ENCODE assay signal across 21 mouse cellular contexts in genomic region chr2:156616513-156616912, GRCm38 (mm10). TPM values are rescaled to one million over a fixed set of nuclear protein-coding genes. Genes with fewer than 3 reads are reported as not detected.
DNase-seq lines count a peak whose midpoint lies in the region; ATAC-seq and TF ChIP-seq lines count a peak whose summit lies in the region.
"Had no signal": no experiment of that assay in that cellular context is flagged by ENCODE, and none has a peak within 500 bp of the region (broad histone marks: within the 10 kb centered on the region; RNA-seq: fewer than 3 reads in every experiment).

No protein-coding gene starts in this region.

- no peak overlapping the region for H3K4me2 ChIP-seq in embryonic facial prominence, embryonic 11.5 days (ENCODE audit: low read depth, low read length)
- H3K4me2 ChIP-seq in hindbrain, postnatal 0 days (ENCODE audit: low read depth, low read length): no peak overlapping the region
- H3K4me2 ChIP-seq in hindbrain, embryonic 11.5 days (replicated peaks; ENCODE audit: low read depth, low read length): no peak overlapping the region
- no peak overlapping the region for H3K4me2 ChIP-seq in midbrain, postnatal 0 days (ENCODE audit: low read depth, low read length, poor library complexity, severe bottlenecking)
- H3K4me2 ChIP-seq in midbrain, embryonic 11.5 days: no peak overlapping the region
- H3K4me2 ChIP-seq: embryonic facial prominence, embryonic 13.5 days; forebrain, embryonic 12.5 days; heart, embryonic 13.5 days; hindbrain, embryonic 13.5 days had no signal

- H3K4me3 ChIP-seq in embryonic facial prominence, embryonic 11.5 days (ENCODE audit: low read depth, low read length): no peak overlapping the region
- H3K4me3 ChIP-seq in embryonic facial prominence, embryonic 10.5 days: no peak overlapping the region
- H3K4me3 ChIP-seq in hindbrain, postnatal 0 days (ENCODE audit: low read length): no peak overlapping the region
- H3K4me3 ChIP-seq in hindbrain, embryonic 11.5 days (ENCODE audit: low read depth, low read length): no peak overlapping the region
- H3K4me3 ChIP-seq in midbrain, postnatal 0 days (ENCODE audit: low read depth, low read length): no peak overlapping the region
- H3K4me3 ChIP-seq in midbrain, embryonic 11.5 days (ENCODE audit: low read depth, low read length): no peak overlapping the region
- H3K4me3 ChIP-seq: embryonic facial prominence, embryonic 13.5 days; forebrain, embryonic 12.5 days; gastrocnemius, adult 2 months; heart, embryonic 13.5 days; hindbrain, embryonic 13.5 days had no signal

- peak; percentile 4 for DNase-seq in embryonic facial prominence, embryonic 11.5 days (ENCODE audit: low spot score)
- DNase-seq in embryonic facial prominence, embryonic 10.5 days (ENCODE audit: low spot score): no peak
- peak; percentile 15 for DNase-seq in hindbrain, postnatal 0 days (ENCODE audit: low spot score)
- DNase-seq in hindbrain, embryonic 11.5 days (ENCODE audit: low spot score): no peak
- no peak for DNase-seq in midbrain, postnatal 0 days (ENCODE audit: low spot score)
- no peak for DNase-seq in midbrain, embryonic 11.5 days (ENCODE audit: low spot score, missing footprints)
- DNase-seq in lung, postnatal 25 days (ENCODE audit: low spot score): no peak
- DNase-seq: adrenal gland, adult 8-10 months; adrenal gland, postnatal 36 days; cerebellum, adult 9-10 months; embryo, embryonic 11 days; gastrocnemius, adult 2 months; gastrocnemius, postnatal 25 days; heart, postnatal 4 days; kidney, adult 18-20 months had no signal

- no peaks in the 10 kb centered on the region for H3K9me3 ChIP-seq in embryonic facial prominence, embryonic 11.5 days (replicated peaks; ENCODE audit: control insufficient read depth, low read length)
- no peaks in the 10 kb centered on the region for H3K9me3 ChIP-seq in embryonic facial prominence, embryonic 10.5 days
- no peaks in the 10 kb centered on the region for H3K9me3 ChIP-seq in hindbrain, postnatal 0 days (ENCODE audit: low read length)
- no peaks in the 10 kb centered on the region for H3K9me3 ChIP-seq in hindbrain, embryonic 11.5 days (ENCODE audit: control insufficient read depth, low read length)
- no peaks in the 10 kb centered on the region for H3K9me3 ChIP-seq in midbrain, postnatal 0 days (ENCODE audit: low read length)
- H3K9me3 ChIP-seq in midbrain, embryonic 11.5 days (ENCODE audit: control insufficient read depth, low read length): no peaks in the 10 kb centered on the region
- H3K9me3 ChIP-seq: embryonic facial prominence, embryonic 13.5 days; forebrain, embryonic 12.5 days; heart, embryonic 13.5 days; hindbrain, embryonic 13.5 days had no signal

- peak; percentile 48 for TF ChIP-seq CTCF in hindbrain, postnatal 0 days (IDR thresholded peaks at IDR 0.05; ENCODE audit: low read depth)
- peak; percentile 51 for TF ChIP-seq CTCF in midbrain, postnatal 0 days (IDR thresholded peaks at IDR 0.05)

- H3K9ac ChIP-seq in embryonic facial prominence, embryonic 11.5 days (replicated peaks; ENCODE audit: low read length): no peak overlapping the region
- H3K9ac ChIP-seq in hindbrain, postnatal 0 days (replicated peaks; ENCODE audit: low read length): no peak overlapping the region
- no peak overlapping the region for H3K9ac ChIP-seq in hindbrain, embryonic 11.5 days (ENCODE audit: low read depth, low read length)
- no peak overlapping the region for H3K9ac ChIP-seq in midbrain, postnatal 0 days (replicated peaks; ENCODE audit: low read length, poor library complexity, severe bottlenecking)
- H3K9ac ChIP-seq in midbrain, embryonic 11.5 days (ENCODE audit: low read length): no peak overlapping the region
- H3K9ac ChIP-seq: embryonic facial prominence, embryonic 13.5 days; forebrain, embryonic 12.5 days; heart, embryonic 13.5 days; hindbrain, embryonic 13.5 days had no signal

- no peak for ATAC-seq in embryonic facial prominence, embryonic 11.5 days (replicated peaks; ENCODE audit: insufficient number of reproducible peaks, low FRiP score, low TSS enrichment, low read depth)
- ATAC-seq in hindbrain, postnatal 0 days: no peak
- no peak for ATAC-seq in hindbrain, embryonic 11.5 days (ENCODE audit: low FRiP score)
- no peak for ATAC-seq in midbrain, postnatal 0 days (ENCODE audit: low FRiP score)
- no peak for ATAC-seq in midbrain, embryonic 11.5 days (ENCODE audit: low FRiP score)
- ATAC-seq: inflammation-experienced regulatory T-cells, adult 6 months; Patski had no signal

- 71% methylated on average over 7 of the region's 7 CpGs for WGBS in embryonic facial prominence, embryonic 11.5 days
- WGBS in embryonic facial prominence, embryonic 10.5 days: 77% methylated on average over 7 of the region's 7 CpGs
- WGBS in hindbrain, postnatal 0 days: 78% methylated on average over 7 of the region's 7 CpGs
- 79% methylated on average over 7 of the region's 7 CpGs for WGBS in hindbrain, embryonic 11.5 days
- 78% methylated on average over 7 of the region's 7 CpGs for WGBS in midbrain, postnatal 0 days
- 82% methylated on average over 7 of the region's 7 CpGs for WGBS in midbrain, embryonic 11.5 days

- H3K27me3 ChIP-seq in embryonic facial prominence, embryonic 11.5 days (ENCODE audit: control insufficient read depth, insufficient read depth, low read length): peaks cover 36% of the 10 kb centered on the region
- peaks cover 78% of the 10 kb centered on the region for H3K27me3 ChIP-seq in embryonic facial prominence, embryonic 10.5 days (replicated peaks; ENCODE audit: low read depth, poor library complexity, severe bottlenecking)
- no peaks in the 10 kb centered on the region for H3K27me3 ChIP-seq in hindbrain, postnatal 0 days (ENCODE audit: insufficient read depth, low read length)
- peaks cover 39% of the 10 kb centered on the region for H3K27me3 ChIP-seq in hindbrain, embryonic 11.5 days (ENCODE audit: control insufficient read depth, insufficient read depth, low read length)
- H3K27me3 ChIP-seq in midbrain, postnatal 0 days (ENCODE audit: insufficient read depth, low read length): no peaks in the 10 kb centered on the region
- H3K27me3 ChIP-seq in midbrain, embryonic 11.5 days (ENCODE audit: control insufficient read depth, insufficient read depth, low read length): peaks cover 29% of the 10 kb centered on the region

- H3K36me3 ChIP-seq in embryonic facial prominence, embryonic 11.5 days (replicated peaks; ENCODE audit: control insufficient read depth, insufficient read depth, low read depth, low read length): no peaks in the 10 kb centered on the region
- no peaks in the 10 kb centered on the region for H3K36me3 ChIP-seq in embryonic facial prominence, embryonic 10.5 days (replicated peaks)
- H3K36me3 ChIP-seq in hindbrain, postnatal 0 days (ENCODE audit: insufficient read depth, low read length): no peaks in the 10 kb centered on the region
- no peaks in the 10 kb centered on the region for H3K36me3 ChIP-seq in hindbrain, embryonic 11.5 days (ENCODE audit: control insufficient read depth, insufficient read depth, low read length)
- no peaks in the 10 kb centered on the region for H3K36me3 ChIP-seq in midbrain, postnatal 0 days (ENCODE audit: insufficient read depth, low read length)
- no peaks in the 10 kb centered on the region for H3K36me3 ChIP-seq in midbrain, embryonic 11.5 days (ENCODE audit: control insufficient read depth, insufficient read depth, low read length)
- H3K36me3 ChIP-seq: embryonic facial prominence, embryonic 13.5 days; forebrain, embryonic 12.5 days; heart, embryonic 13.5 days; hindbrain, embryonic 13.5 days had no signal

- H3K27ac ChIP-seq in embryonic facial prominence, embryonic 11.5 days (replicated peaks; ENCODE audit: low read depth, low read length): no peak overlapping the region
- H3K27ac ChIP-seq in embryonic facial prominence, embryonic 10.5 days (replicated peaks): no peak overlapping the region
- H3K27ac ChIP-seq in hindbrain, postnatal 0 days: no peak overlapping the region
- no peak overlapping the region for H3K27ac ChIP-seq in hindbrain, embryonic 11.5 days (ENCODE audit: low read depth, low read length)
- H3K27ac ChIP-seq in midbrain, postnatal 0 days (ENCODE audit: low read depth, low read length): no peak overlapping the region
- H3K27ac ChIP-seq in midbrain, embryonic 11.5 days (ENCODE audit: low read depth, low read length): no peak overlapping the region
- H3K27ac ChIP-seq: embryonic facial prominence, embryonic 13.5 days; forebrain, embryonic 12.5 days; gastrocnemius, adult 2 months; heart, embryonic 13.5 days; hindbrain, embryonic 13.5 days had no signal

- H3K4me1 ChIP-seq in embryonic facial prominence, embryonic 11.5 days (ENCODE audit: control insufficient read depth, insufficient read depth, low read length): peaks cover 5% of the 10 kb centered on the region; the same call in 1 of the 2 replicates
- peaks cover 22% of the 10 kb centered on the region for H3K4me1 ChIP-seq in embryonic facial prominence, embryonic 10.5 days
- H3K4me1 ChIP-seq in hindbrain, postnatal 0 days (ENCODE audit: insufficient read depth, low read length): peaks cover 13% of the 10 kb centered on the region; the same call in 1 of the 2 replicates
- H3K4me1 ChIP-seq in hindbrain, embryonic 11.5 days (replicated peaks; ENCODE audit: control insufficient read depth, insufficient read depth, low read length): peaks cover 8% of the 10 kb centered on the region; the same call in 1 of the 2 replicates
- peaks cover 17% of the 10 kb centered on the region for H3K4me1 ChIP-seq in midbrain, postnatal 0 days (ENCODE audit: insufficient read depth, low read length)
- peaks cover 12% of the 10 kb centered on the region for H3K4me1 ChIP-seq in midbrain, embryonic 11.5 days (ENCODE audit: control insufficient read depth, insufficient read depth, low read length)

RNA-seq across cellular contexts. Expression of gene Dlgap4, which starts 3.0 kb away (rescaled TPM):
- 119 and 131 TPM in 2 replicates for polyA plus RNA-seq in embryonic facial prominence, embryonic 11.5 days (2014; fragmentation: Nextera tagmentation; extraction: Ambion mirVana)
- polyA plus RNA-seq in embryonic facial prominence, embryonic 10.5 days (2016; fragmentation: Nextera tagmentation; extraction: Ambion mirVana): 145 and 147 TPM in 2 replicates
- total RNA-seq in hindbrain, postnatal 0 days (2014; rRNA removed): 166 and 190 TPM in 2 replicates
- polyA plus RNA-seq in hindbrain, postnatal 0 days (2015; fragmentation: Nextera tagmentation; extraction: Ambion mirVana): 168 and 173 TPM in 2 replicates
- 161 and 162 TPM in 2 replicates for polyA plus RNA-seq in hindbrain, embryonic 11.5 days (2014; fragmentation: Nextera tagmentation; extraction: Ambion mirVana)
- total RNA-seq in midbrain, postnatal 0 days (2014; rRNA removed): 188 and 246 TPM in 2 replicates
- polyA plus RNA-seq in midbrain, postnatal 0 days (2015; fragmentation: Nextera tagmentation; extraction: Ambion mirVana): 224 and 240 TPM in 2 replicates
- 127 and 136 TPM in 2 replicates for polyA plus RNA-seq in midbrain, embryonic 11.5 days (2014; fragmentation: Nextera tagmentation; extraction: Ambion mirVana)

Comparison
In these comparisons a context has a peak if more than half of its experiments do, and no peak if none do; other contexts are left out.
1. DNase-seq: peak in embryonic facial prominence, embryonic 11.5 days (single experiment) and hindbrain, postnatal 0 days (single experiment); none in embryonic facial prominence, embryonic 10.5 days (single experiment), hindbrain, embryonic 11.5 days (single experiment), midbrain, postnatal 0 days (single experiment), midbrain, embryonic 11.5 days (single experiment) and lung, postnatal 25 days (single experiment).